Mouse (Mus musculus) heart, embryonic 16.5 days (tissue): ENCODE results near the gene Mst1. TPM values are rescaled to one million over a fixed set of nuclear protein-coding genes. Genes with fewer than 3 reads are reported as not detected.

Experiments used
- ATAC-seq: fragments of 200-750 bp; cut with Nextera tagmentation; replicated peaks from 2 replicates; pipeline ENCODE4 v1.8.0; 2017; ENCODE audit warnings: moderate number of reproducible peaks; ENCODE audit not compliant: insufficient read depth, low FRiP score; ENCODE audit errors: extremely low read depth
- H3K27ac ChIP-seq: fragments of 300-500 bp; sonication (generic); 2 replicates; pipeline ENCODE4 v1.5.1; 2014; ENCODE audit warnings: mild to moderate bottlenecking, low read length, control low read depth, moderate library complexity
- H3K27me3 ChIP-seq: fragments of 300-500 bp; sonication (generic); 2 replicates; pipeline ENCODE4 v1.6.1; 2014; ENCODE audit warnings: low read length, mixed read lengths; ENCODE audit not compliant: control insufficient read depth, insufficient read depth
- H3K36me3 ChIP-seq: fragments of 300-500 bp; sonication (generic); 2 replicates; pipeline ENCODE4 v1.6.1; 2014; ENCODE audit not compliant: control insufficient read depth, insufficient read depth
- H3K4me1 ChIP-seq: fragments of 300-500 bp; sonication (generic); 2 replicates; pipeline ENCODE4 v1.6.1; 2014; ENCODE audit warnings: low read length, mixed read lengths; ENCODE audit not compliant: control insufficient read depth, insufficient read depth
- H3K4me2 ChIP-seq: fragments of 300-500 bp; sonication (generic); 2 replicates; pipeline ENCODE4 v1.6.1; 2014; ENCODE audit warnings: low read depth, mild to moderate bottlenecking, control low read depth, low read length
- H3K4me3 ChIP-seq: fragments of 300-500 bp; sonication (generic); 2 replicates; pipeline ENCODE4 v1.5.1; 2014; ENCODE audit warnings: mild to moderate bottlenecking, control low read depth, low read length
- H3K9ac ChIP-seq: fragments of 300-500 bp; sonication (generic); 2 replicates; pipeline ENCODE4 v1.6.1; 2014; ENCODE audit warnings: low read length, control low read depth
- H3K9me3 ChIP-seq: fragments of 300-500 bp; sonication (generic); replicated peaks from 2 replicates; pipeline ENCODE4 v1.6.1; 2016; ENCODE audit warnings: low read length; ENCODE audit not compliant: control insufficient read depth
- WGBS: fragments of 180-500 bp; shearing (Covaris S2); extraction: QIAGEN DNeasy Blood & Tissue Kit; methylation state at CpG from one replicate; pipeline ENCODE4 v1.1.7; 2014; 5-methylcytosine and 5-hydroxymethylcytosine counted together
- polyA plus RNA-seq: library from polyadenylated mRNA; unstranded; fragments of >200 nt; fragmentation: Nextera tagmentation; extraction: Ambion mirVana; gene quantifications from 2 replicates; pipeline ENCODE4 v1.2.1, GENCODE M21; 2015

Gene Mst1
- 0.44 and 0.53 TPM in 2 replicates for polyA plus RNA-seq

- no peak for ATAC-seq
- Histone ChIP-seq H3K36me3 (peaks cover 7% of the 10 kb centered on the region), H3K27ac (no peak within 1 kb of the TSS), H3K27me3 (peaks cover 23% of the 10 kb centered on the region), H3K4me1 (peaks cover 14% of the 10 kb centered on the region), H3K4me2 (peak within 1 kb of the TSS; percentile 92), H3K4me3 (peak within 1 kb of the TSS; percentile 86), H3K9me3 (no peaks in the 10 kb centered on the region), H3K9ac (peak within 1 kb of the TSS; percentile 98)
- 64% methylated on average over 5 of the region's 5 CpGs for WGBS
Observed at GRCm38 (mm10) chr9:108080168-108080567, at the start of gene Mst1. Gene Mst1, plus strand, starts transcription at chr9:108080436.

DNA sequence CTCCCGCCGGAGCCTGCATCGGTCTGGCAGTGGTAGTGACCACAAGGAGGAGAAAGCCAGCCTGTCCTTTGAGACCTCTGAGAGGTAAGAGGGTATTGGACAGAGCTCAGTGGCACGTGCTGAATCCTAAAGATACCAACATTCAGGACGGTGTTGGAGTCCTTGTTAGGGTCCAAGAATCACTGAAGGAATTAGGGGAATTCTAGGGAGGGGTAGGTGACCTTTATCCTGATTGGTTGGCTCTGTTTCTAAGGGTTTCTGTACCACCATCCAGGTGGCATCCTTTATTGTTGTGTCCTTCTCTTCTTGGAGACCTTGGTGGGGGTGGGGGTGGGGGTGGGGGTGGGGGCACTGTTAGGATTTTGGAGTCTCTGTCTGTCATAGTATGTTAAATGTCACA, 48.1 kb upstream of the Mst1 start:
- Histone ChIP-seq H3K4me3 (no peak overlapping the region), H3K9ac (no peak overlapping the region), H3K27ac (no peak overlapping the region), H3K27me3 (no peaks in the 10 kb centered on the region), H3K4me1 (no peaks in the 10 kb centered on the region), H3K9me3 (peaks cover 4% of the 10 kb centered on the region; the same call in 1 of the 2 replicates), H3K4me2 (no peak overlapping the region), H3K36me3 (peaks cover 29% of the 10 kb centered on the region)
- WGBS = 89% methylated on average over 5 of the region's 5 CpGs
- no peak for ATAC-seq

- Histone ChIP-seq H3K27me3 (no peaks in the 10 kb centered on the region), H3K4me1 (no peaks in the 10 kb centered on the region), H3K9ac (no peak overlapping the region), H3K9me3 (no peaks in the 10 kb centered on the region), H3K27ac (no peak overlapping the region), H3K4me2 (no peak overlapping the region), H3K4me3 (no peak overlapping the region), H3K36me3 (peaks cover 21% of the 10 kb centered on the region)
- ATAC-seq = peak; percentile 45
- WGBS = 98% methylated on average over 2 of the region's 2 CpGs
Observed at GRCm38 (mm10) chr9:108035331-108036156, 44.7 kb upstream of the Mst1 start.

GRCm38 (mm10) chr9:108044751-108045492, 35.3 kb upstream of the Mst1 start:
- WGBS = 95% methylated on average over 8 of the region's 8 CpGs
- H3K36me3 ChIP-seq = peaks cover 43% of the 10 kb centered on the region
- H3K4me2 ChIP-seq = no peak overlapping the region

GRCm38 (mm10) chr9:108046582-108046981, 33.7 kb upstream of the Mst1 start:
- Histone ChIP-seq H3K9ac (no peak overlapping the region), H3K4me1 (peaks cover 17% of the 10 kb centered on the region), H3K27ac (no peak overlapping the region), H3K4me2 (no peak overlapping the region), H3K4me3 (no peak overlapping the region), H3K36me3 (peaks cover 39% of the 10 kb centered on the region), H3K27me3 (no peaks in the 10 kb centered on the region), H3K9me3 (no peaks in the 10 kb centered on the region)
- no peak for ATAC-seq
- WGBS = 92% methylated on average over 4 of the region's 4 CpGs

More at GRCm38 (mm10) chr9:108044751-108045492, 35.3 kb upstream of the Mst1 start:
- H3K4me1 ChIP-seq = peaks cover 14% of the 10 kb centered on the region
- no peaks in the 10 kb centered on the region for H3K27me3 ChIP-seq
- no peak overlapping the region for H3K27ac ChIP-seq
- ATAC-seq = no peak
- H3K9me3 ChIP-seq = no peaks in the 10 kb centered on the region
- H3K9ac ChIP-seq = no peak overlapping the region
- no peak overlapping the region for H3K4me3 ChIP-seq

- peak overlapping the region; percentile 63 for H3K9ac ChIP-seq
- no peaks in the 10 kb centered on the region for H3K27me3 ChIP-seq
- H3K4me2 ChIP-seq = peak overlapping the region; percentile 82
- ATAC-seq = no peak
- 35% methylated on average over 17 of the region's 17 CpGs for WGBS
- peak overlapping the region; percentile 64 for H3K4me3 ChIP-seq
- H3K4me1 ChIP-seq = peaks cover 22% of the 10 kb centered on the region
- H3K9me3 ChIP-seq = no peaks in the 10 kb centered on the region
- peak overlapping the region; percentile 65 for H3K27ac ChIP-seq
- peaks cover 33% of the 10 kb centered on the region for H3K36me3 ChIP-seq
Observed at GRCm38 (mm10) chr9:108047601-108048565, 32.4 kb upstream of the Mst1 start.

GRCm38 (mm10) chr9:108048566-108048955, 31.7 kb upstream of the Mst1 start:
- Histone ChIP-seq H3K27me3 (no peaks in the 10 kb centered on the region), H3K36me3 (peaks cover 29% of the 10 kb centered on the region), H3K4me2 (peak overlapping the region; percentile 82), H3K9ac (peak overlapping the region; percentile 63), H3K4me3 (peak overlapping the region; percentile 64), H3K27ac (peak overlapping the region; percentile 65), H3K4me1 (peaks cover 29% of the 10 kb centered on the region), H3K9me3 (no peaks in the 10 kb centered on the region)
- WGBS = under 1% methylated on average over 19 of the region's 19 CpGs
- peak; percentile 1; the same call in 1 of the 2 replicates for ATAC-seq

- WGBS = 0% methylated on average over 39 of the region's 39 CpGs
- Histone ChIP-seq H3K4me2 (peak within 1 kb of the TSS; percentile 82), H3K9ac (peak within 1 kb of the TSS; percentile 84), H3K4me1 (peaks cover 30% of the 10 kb centered on the region), H3K9me3 (no peaks in the 10 kb centered on the region), H3K36me3 (peaks cover 27% of the 10 kb centered on the region), H3K4me3 (peak within 1 kb of the TSS; percentile 64), H3K27me3 (no peaks in the 10 kb centered on the region), H3K27ac (peak within 1 kb of the TSS; percentile 65)
- peak; percentile 93 for ATAC-seq
Observed at GRCm38 (mm10) chr9:108049016-108049455, 31.2 kb upstream of the Mst1 start, which contains the start of gene Gmppb. Gene Gmppb, plus strand, starts transcription at chr9:108049242.
